Mouse (Mus musculus) neural tube, embryonic 13.5 days (tissue): ENCODE data around the gene Olfr1428. TPM values are rescaled to one million over a fixed set of nuclear protein-coding genes. Genes with fewer than 3 reads are reported as not detected.
"Not testable (repeated sequence)": the region's sequence is repeated elsewhere in the genome, so short reads cannot be mapped to it uniquely, and the experiment has no call there.

Source experiments
- ATAC-seq: fragments of 200-750 bp; cut with Nextera tagmentation; 2 replicates; pipeline ENCODE4 v1.8.0; 2017; ENCODE audit warnings: low read depth, mild to moderate bottlenecking, moderate TSS enrichment, moderate library complexity
- H3K27ac ChIP-seq: fragments of 300-500 bp; sonication (generic); replicated peaks from 2 replicates; pipeline ENCODE4 v1.5.1; 2015; ENCODE audit warnings: moderate library complexity, mild to moderate bottlenecking, inconsistent platforms
- H3K27me3 ChIP-seq: fragments of 300-500 bp; sonication (generic); 2 replicates; pipeline ENCODE4 v1.6.1; 2015; ENCODE audit warnings: mild to moderate bottlenecking, inconsistent platforms
- H3K36me3 ChIP-seq: fragments of 300-500 bp; sonication (generic); 2 replicates; pipeline ENCODE4 v1.6.1; 2015; ENCODE audit warnings: mild to moderate bottlenecking, inconsistent platforms
- H3K4me1 ChIP-seq: fragments of 300-500 bp; sonication (generic); replicated peaks from 2 replicates; pipeline ENCODE4 v1.6.1; 2015; ENCODE audit warnings: inconsistent platforms
- H3K4me2 ChIP-seq: fragments of 300-500 bp; sonication (generic); 2 replicates; pipeline ENCODE4 v1.6.1; 2015; ENCODE audit warnings: inconsistent platforms, mild to moderate bottlenecking, moderate library complexity
- H3K4me3 ChIP-seq: fragments of 300-500 bp; sonication (generic); 2 replicates; pipeline ENCODE4 v1.5.1; 2015; ENCODE audit warnings: mild to moderate bottlenecking, inconsistent platforms
- H3K9ac ChIP-seq: fragments of 300-500 bp; sonication (generic); 2 replicates; pipeline ENCODE4 v1.6.1; 2015; ENCODE audit warnings: moderate library complexity, mild to moderate bottlenecking, inconsistent platforms
- H3K9me3 ChIP-seq: fragments of 300-500 bp; sonication (generic); 2 replicates; pipeline ENCODE4 v1.6.1; 2016; ENCODE audit warnings: inconsistent platforms
- WGBS: fragments of 180-500 bp; shearing (Covaris S2); methylation state at CpG from one replicate; pipeline ENCODE4 v1.1.7; 2015; 5-methylcytosine and 5-hydroxymethylcytosine counted together
- polyA plus RNA-seq: library from polyadenylated mRNA; unstranded; fragments of >200 nt; fragmentation: Nextera tagmentation; extraction: Ambion mirVana; gene quantifications from 2 replicates; pipeline ENCODE4 v1.2.1, GENCODE M21; 2015

The Olfr1428 gene
- not detected in 2 replicates for polyA plus RNA-seq

- WGBS: 88% methylated on average over 1 of the region's 1 CpGs
- Histone ChIP-seq H3K4me2 (no peak within 1 kb of the TSS), H3K27ac (no peak within 1 kb of the TSS), H3K27me3 (no peaks in the 10 kb centered on the region), H3K9me3 (no peaks in the 10 kb centered on the region), H3K4me3 (no peak within 1 kb of the TSS), H3K4me1 (no peaks in the 10 kb centered on the region), H3K9ac (no peak within 1 kb of the TSS), H3K36me3 (no peaks in the 10 kb centered on the region)
- no peak for ATAC-seq
Measured at GRCm38 (mm10) chr19:12115797-12116196, at the start of gene Olfr1428. Olfr1428 (minus strand) TSS chr19:12115897.

DNA sequence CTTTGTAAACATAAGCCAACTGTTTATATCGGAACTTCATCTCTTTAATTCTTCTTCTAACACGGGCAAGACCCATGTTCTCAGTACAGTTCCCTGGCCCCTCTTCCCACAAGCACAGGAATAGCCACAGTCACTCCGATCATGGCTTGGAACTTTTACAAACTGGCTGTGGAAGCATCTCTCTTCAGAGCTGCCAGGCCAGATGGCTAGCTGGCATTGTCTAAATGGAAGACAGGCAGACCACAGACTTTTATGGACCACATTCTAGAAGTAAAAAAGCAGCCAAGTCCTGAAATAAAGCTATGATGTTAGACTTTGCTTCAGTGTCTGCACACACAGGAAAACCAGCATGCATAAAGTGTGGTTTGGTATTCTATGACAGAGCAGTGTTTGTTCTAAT lies 29.8 kb upstream of the Olfr1428 start:
- no peaks in the 10 kb centered on the region for H3K4me1 ChIP-seq
- no peaks in the 10 kb centered on the region for H3K9me3 ChIP-seq
- H3K9ac ChIP-seq: no peak overlapping the region
- no peak overlapping the region for H3K4me2 ChIP-seq
- WGBS: 91% methylated on average over 3 of the region's 3 CpGs
- ATAC-seq: no peak
- no peaks in the 10 kb centered on the region for H3K27me3 ChIP-seq
- H3K27ac ChIP-seq: no peak overlapping the region
- H3K4me3 ChIP-seq: no peak overlapping the region
- no peaks in the 10 kb centered on the region for H3K36me3 ChIP-seq

- no peak overlapping the region for H3K4me2 ChIP-seq
- no peaks in the 10 kb centered on the region for H3K4me1 ChIP-seq
- no peaks in the 10 kb centered on the region for H3K36me3 ChIP-seq
- H3K9me3 ChIP-seq: no peaks in the 10 kb centered on the region
- WGBS: 26% methylated on average over 1 of the region's 1 CpGs
- H3K4me3 ChIP-seq: no peak overlapping the region
- no peaks in the 10 kb centered on the region for H3K27me3 ChIP-seq
- H3K9ac ChIP-seq: no peak overlapping the region
- ATAC-seq: no peak
- H3K27ac ChIP-seq: no peak overlapping the region
Measured at GRCm38 (mm10) chr19:12143356-12143755, 27.7 kb upstream of the Olfr1428 start.

DNA sequence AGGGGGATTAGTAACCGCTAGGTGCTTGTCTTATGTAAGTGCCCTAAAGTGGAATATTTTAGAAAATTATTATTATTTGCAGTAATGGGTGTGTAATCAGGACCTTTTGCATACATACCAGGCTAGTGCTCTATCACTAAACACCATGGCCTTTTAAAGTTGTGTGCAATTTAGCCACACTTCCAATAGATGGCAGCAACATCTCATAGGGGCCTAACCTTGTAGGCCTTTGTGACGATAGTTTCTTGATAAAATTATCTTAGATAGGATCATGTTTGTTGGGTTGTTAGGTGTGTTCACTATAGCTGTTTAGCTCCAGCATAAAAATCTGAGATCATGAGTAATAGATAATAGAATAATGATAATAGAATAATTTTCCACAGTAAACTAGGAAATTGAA lies 18.6 kb upstream of the Olfr1428 start:
- ATAC-seq: no peak
- Histone ChIP-seq H3K36me3 (no peaks in the 10 kb centered on the region), H3K27ac (no peak overlapping the region), H3K4me1 (no peaks in the 10 kb centered on the region), H3K4me2 (no peak overlapping the region), H3K4me3 (no peak overlapping the region), H3K9ac (no peak overlapping the region), H3K27me3 (no peaks in the 10 kb centered on the region), H3K9me3 (no peaks in the 10 kb centered on the region)
- 27% methylated on average over 2 of the region's 2 CpGs for WGBS

GRCm38 (mm10) chr19:12123103-12123502 lies 7.4 kb upstream of the Olfr1428 start, which contains the start of gene Olfr76:
Olfr76 (minus strand) TSS chr19:12123203.
- Histone ChIP-seq H3K36me3 (no peaks in the 10 kb centered on the region), H3K9ac (no peak within 1 kb of the TSS), H3K9me3 (no peaks in the 10 kb centered on the region), H3K27me3 (no peaks in the 10 kb centered on the region), H3K4me3 (no peak within 1 kb of the TSS), H3K4me1 (no peaks in the 10 kb centered on the region), H3K4me2 (no peak within 1 kb of the TSS), H3K27ac (no peak within 1 kb of the TSS)
- 74% methylated on average over 3 of the region's 3 CpGs for WGBS
- no peak for ATAC-seq

DNA sequence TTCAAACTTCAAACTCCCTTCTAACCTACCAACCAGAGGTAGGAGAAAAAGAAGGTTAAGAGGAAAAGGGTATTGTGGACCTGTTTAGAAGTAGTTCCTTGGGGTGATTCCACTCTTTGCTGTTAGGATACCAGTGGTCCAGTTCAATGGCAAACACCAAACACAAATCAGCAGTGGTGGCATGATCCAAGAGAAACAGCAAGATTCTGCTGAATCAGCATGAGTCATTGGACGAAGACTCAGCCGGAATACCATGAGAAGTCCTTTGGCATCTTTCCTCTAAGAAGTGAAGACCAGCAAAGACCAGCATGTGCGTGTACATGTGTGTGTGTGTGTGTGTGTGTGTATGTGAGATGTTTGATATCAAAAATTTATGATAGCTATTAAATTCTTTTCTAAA lies 767 bp upstream of the Olfr1428 start:
- H3K27ac ChIP-seq: no peak overlapping the region
- H3K9me3 ChIP-seq: no peaks in the 10 kb centered on the region
- no peak for ATAC-seq
- no peak overlapping the region for H3K4me2 ChIP-seq
- no peaks in the 10 kb centered on the region for H3K36me3 ChIP-seq
- WGBS: 93% methylated on average over 3 of the region's 3 CpGs
- H3K9ac ChIP-seq: no peak overlapping the region
- no peak overlapping the region for H3K4me3 ChIP-seq
- no peaks in the 10 kb centered on the region for H3K27me3 ChIP-seq
- H3K4me1 ChIP-seq: no peaks in the 10 kb centered on the region

DNA sequence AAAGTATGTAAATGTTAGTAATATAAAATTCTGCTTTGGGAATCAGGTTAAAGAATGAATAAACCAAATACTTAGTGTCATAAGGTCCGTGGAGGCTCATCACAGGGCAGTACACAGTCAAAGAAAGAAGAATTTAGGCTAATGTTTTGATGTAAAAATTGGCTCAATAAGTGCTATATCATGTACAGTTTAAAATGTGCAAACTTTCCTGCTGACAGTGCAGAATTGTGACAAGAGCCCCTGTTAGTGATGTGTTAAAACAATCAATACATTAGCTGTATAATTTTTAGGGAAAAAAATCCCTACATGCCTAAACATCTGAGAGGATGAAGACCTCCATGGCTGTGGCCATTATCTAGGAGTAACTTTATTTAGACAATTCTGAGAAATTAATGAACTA lies 1.9 kb downstream of the Olfr1428 start:
- Histone ChIP-seq H3K36me3 (no peaks in the 10 kb centered on the region), H3K9me3 (no peaks in the 10 kb centered on the region), H3K4me1 (no peaks in the 10 kb centered on the region), H3K9ac (no peak overlapping the region), H3K27ac (no peak overlapping the region), H3K27me3 (no peaks in the 10 kb centered on the region), H3K4me3 (no peak overlapping the region), H3K4me2 (no peak overlapping the region)
- ATAC-seq: no peak
- 62% methylated on average over 1 of the region's 1 CpGs for WGBS

- WGBS: 77% methylated on average over 1 of the region's 1 CpGs
- H3K27ac ChIP-seq: no peak overlapping the region
- ATAC-seq: no peak
- H3K4me3 ChIP-seq: no peak overlapping the region
- no peaks in the 10 kb centered on the region for H3K9me3 ChIP-seq
- no peak overlapping the region for H3K4me2 ChIP-seq
- H3K9ac ChIP-seq: no peak overlapping the region
- H3K27me3 ChIP-seq: no peaks in the 10 kb centered on the region
- no peaks in the 10 kb centered on the region for H3K36me3 ChIP-seq
- no peaks in the 10 kb centered on the region for H3K4me1 ChIP-seq
Measured at GRCm38 (mm10) chr19:12104541-12104940, 11.2 kb downstream of the Olfr1428 start.

DNA sequence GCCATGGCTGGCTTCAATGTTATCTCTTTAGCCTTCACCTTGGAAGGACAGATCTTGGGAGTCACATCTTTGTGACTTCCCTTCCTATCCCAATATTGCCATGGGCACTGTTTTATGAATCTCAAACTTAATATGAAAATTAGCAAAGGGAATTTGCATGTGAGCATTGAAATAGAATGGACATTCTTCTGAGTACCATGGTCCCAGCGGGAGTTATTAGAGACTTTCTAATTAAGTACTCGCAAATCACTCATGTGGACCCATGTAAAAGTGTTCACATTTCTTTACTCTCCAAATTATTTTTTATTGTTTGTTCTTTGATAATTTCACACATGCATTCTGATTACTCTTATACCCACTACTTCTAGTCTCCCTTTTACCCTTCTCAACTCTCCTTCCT lies 12.5 kb downstream of the Olfr1428 start, which contains the start of gene Olfr1427:
Gene Olfr1427 (minus strand): TSS at position 101 of the 400 bp plus-strand sequence.
- WGBS: 93% methylated on average over 2 of the region's 2 CpGs
- H3K4me1 ChIP-seq: no peaks in the 10 kb centered on the region
- H3K27me3 ChIP-seq: no peaks in the 10 kb centered on the region

DNA sequence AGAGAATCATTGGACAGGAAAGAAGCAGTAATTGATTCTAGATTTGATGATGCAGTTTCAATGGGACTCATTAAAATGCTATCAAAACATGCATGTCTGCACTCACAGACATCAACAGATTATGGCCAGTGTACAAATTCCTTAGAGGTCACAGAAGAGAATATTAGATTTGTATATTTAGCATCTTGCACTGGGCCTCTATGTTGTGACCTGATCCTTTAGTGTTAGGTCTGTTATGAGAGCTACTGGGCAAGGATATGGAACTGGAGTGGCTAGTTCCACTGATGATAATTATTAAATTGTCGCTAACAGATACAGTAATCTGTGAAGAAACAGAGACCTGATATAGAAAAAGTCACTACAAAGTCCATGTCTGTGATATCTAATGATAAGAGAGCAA lies 23.8 kb downstream of the Olfr1428 start, which contains the start of gene Olfr1426:
Gene Olfr1426 (minus strand): TSS at position 101 of the 400 bp plus-strand sequence.
- Histone ChIP-seq H3K4me2 (no peak within 1 kb of the TSS), H3K27ac (no peak within 1 kb of the TSS), H3K36me3 (no peaks in the 10 kb centered on the region), H3K27me3 (no peaks in the 10 kb centered on the region), H3K9ac (no peak within 1 kb of the TSS), H3K9me3 (no peaks in the 10 kb centered on the region), H3K4me1 (no peaks in the 10 kb centered on the region), H3K4me3 (no peak within 1 kb of the TSS)
- WGBS: 85% methylated on average over 1 of the region's 1 CpGs
- ATAC-seq: no peak

More for the DNA sequence above, 12.5 kb downstream of the Olfr1428 start, which contains the start of gene Olfr1427:
- ATAC-seq: no peak
- H3K9ac ChIP-seq: no peak within 1 kb of the TSS
- no peak within 1 kb of the TSS for H3K4me3 ChIP-seq
- no peaks in the 10 kb centered on the region for H3K9me3 ChIP-seq
- no peaks in the 10 kb centered on the region for H3K36me3 ChIP-seq
- H3K4me2 ChIP-seq: no peak within 1 kb of the TSS
- no peak within 1 kb of the TSS for H3K27ac ChIP-seq

GRCm38 (mm10) chr19:12077631-12078030 lies 38.1 kb downstream of the Olfr1428 start, which contains the start of gene Olfr1425:
Olfr1425 (minus strand) TSS chr19:12077731.
- 84% methylated on average over 4 of the region's 4 CpGs for WGBS
- H3K27ac ChIP-seq, H3K9ac ChIP-seq, H3K27me3 ChIP-seq, H3K9me3 ChIP-seq, H3K4me2 ChIP-seq, H3K36me3 ChIP-seq, ATAC-seq, H3K4me1 ChIP-seq, H3K4me3 ChIP-seq: not testable (repeated sequence)

DNA sequence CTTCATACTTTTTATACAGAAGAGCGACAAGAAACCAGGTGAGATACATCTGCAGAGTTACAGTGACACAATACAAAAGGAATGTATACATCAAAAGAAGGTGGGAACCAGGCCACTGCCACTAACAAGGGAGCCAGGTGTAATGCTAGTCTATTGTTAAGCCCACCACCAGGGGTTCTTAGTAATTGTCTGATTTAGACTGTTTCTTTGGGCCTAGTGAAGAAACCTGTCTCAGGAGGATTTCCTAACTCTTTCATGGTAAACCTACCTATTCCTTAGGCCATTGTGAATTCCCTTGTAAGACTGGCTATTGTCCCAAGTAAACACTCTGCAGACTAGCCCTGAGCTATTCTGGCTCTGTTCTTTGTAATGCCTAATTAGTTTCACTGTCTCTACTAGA lies 46.2 kb downstream of the Olfr1428 start:
- 93% methylated on average over 1 of the region's 1 CpGs for WGBS
- H3K27ac ChIP-seq, H3K4me2 ChIP-seq, H3K27me3 ChIP-seq, H3K36me3 ChIP-seq, H3K9ac ChIP-seq, H3K9me3 ChIP-seq, H3K4me1 ChIP-seq, ATAC-seq, H3K4me3 ChIP-seq: not testable (repeated sequence)

DNA sequence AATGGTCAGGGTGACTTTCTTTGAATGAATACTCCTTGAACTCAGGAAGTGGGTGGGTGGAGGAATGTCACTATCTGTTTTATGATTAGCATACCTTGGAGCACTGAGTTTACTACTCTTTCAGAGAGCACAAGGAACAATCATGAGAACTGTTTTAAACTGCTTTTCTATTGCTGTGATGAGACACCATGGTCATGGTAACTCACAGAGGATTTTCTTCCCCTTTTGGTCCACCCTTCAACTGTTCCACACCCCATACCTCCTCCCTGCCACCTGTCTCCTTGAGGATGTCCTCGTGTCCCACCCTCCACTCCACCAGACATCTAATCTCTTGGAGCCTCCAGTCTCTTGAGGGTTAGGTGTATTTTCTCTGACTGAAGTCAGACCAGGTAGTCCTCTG lies 47.9 kb downstream of the Olfr1428 start:
- not testable (repeated sequence) for H3K9me3 ChIP-seq, H3K27me3 ChIP-seq, H3K4me2 ChIP-seq, H3K36me3 ChIP-seq, H3K4me1 ChIP-seq, H3K4me3 ChIP-seq, H3K27ac ChIP-seq, H3K9ac ChIP-seq, ATAC-seq
- 74% methylated on average over 1 of the region's 1 CpGs for WGBS
